Mouse (Mus musculus) left cerebral cortex, postnatal 10 days (tissue): ENCODE measurements around the gene Ccnk. TPM values are rescaled to one million over a fixed set of nuclear protein-coding genes. Genes with fewer than 3 reads are reported as not detected.

ENCODE experiments used
- total RNA-seq, 2 experiments: library from RNA; stranded (reverse); gene quantifications; 2 replicates each; pipeline ENCODE4 v1.2.3; 2021

The Ccnk gene
- total RNA-seq, 2 experiments from 2014 or later: 29.1 to 31.1 TPM

Other genes with a start within 250 kb of the Ccnk start
- gene Bcl11b, start 176.0 kb upstream of the Ccnk start, total RNA-seq: 10 to 100 TPM; 66.1 to 75.1 TPM
- 100 to 1,000 TPM; 121 to 127 TPM for gene Setd3, start 265 bp upstream of the Ccnk start, total RNA-seq
- 10 to 100 TPM; 58.9 to 59.6 TPM for gene Ccdc85c, start 95.8 kb downstream of the Ccnk start, total RNA-seq
- gene Hhipl1, start 126.7 kb downstream of the Ccnk start, total RNA-seq: 1 to 10 TPM; 7.6 to 7.8 TPM
- gene Cyp46a1, start 154.8 kb downstream of the Ccnk start, total RNA-seq: 100 to 1,000 TPM; 159 to 168 TPM
- 10 to 100 TPM; 60.4 to 64.4 TPM for gene Eml1, start 191.4 kb downstream of the Ccnk start, total RNA-seq